Mouse (Mus musculus): ENCODE results near the gene Fndc3b.

- TF ChIP-seq GATA1 (IDR thresholded peaks at IDR 0.05; ENCODE audit: low read length): no peak
- TF ChIP-seq TAL1 (IDR thresholded peaks at IDR 0.05; ENCODE audit: low read length): no peak
These were observed 326.3 kb downstream of the Fndc3b start for GRCm38 (mm10) chr3:27384836-27385235.
